Mouse (Mus musculus): Measurements from ENCODE around the gene Slc4a8. TPM values are rescaled to one million over a fixed set of nuclear protein-coding genes. Genes with fewer than 3 reads are reported as not detected.

Gene Slc4a8
- polyA plus RNA-seq, 1 experiment, result 0.02 TPM

GRCm38 (mm10) chr15:100779896-100780295 is 18.3 kb downstream of the Slc4a8 start:
- Histone ChIP-seq H3K9me3 (peaks cover 16% of the 10 kb centered on the region), H3K4me1 (no peaks in the 10 kb centered on the region), H3K27me3 (replicated peaks) (peaks cover 84% of the 10 kb centered on the region), H3K4me3 (replicated peaks) (no peak overlapping the region), H3K36me3 (replicated peaks; ENCODE audit: low read length) (no peaks in the 10 kb centered on the region)
- no peak for TF ChIP-seq GATA1 (IDR thresholded peaks at IDR 0.05; ENCODE audit: borderline replicate concordance, low read length)
- TF ChIP-seq FLI1 (IDR thresholded peaks at IDR 0.05; ENCODE audit: low read length), result no peak

- Histone ChIP-seq H3K4me1 (no peaks in the 10 kb centered on the region), H3K9me3 (peaks cover 16% of the 10 kb centered on the region), H3K27me3 (replicated peaks) (peaks cover 75% of the 10 kb centered on the region), H3K4me3 (replicated peaks) (no peak overlapping the region), H3K36me3 (replicated peaks; ENCODE audit: low read length) (no peaks in the 10 kb centered on the region)
- no peak for TF ChIP-seq FLI1 (IDR thresholded peaks at IDR 0.05; ENCODE audit: low read length)
- no peak for TF ChIP-seq GATA1 (IDR thresholded peaks at IDR 0.05; ENCODE audit: borderline replicate concordance, low read length)
These were observed 21.9 kb downstream of the Slc4a8 start for GRCm38 (mm10) chr15:100783244-100783987.

GRCm38 (mm10) chr15:100790219-100790618 is 28.7 kb downstream of the Slc4a8 start:
- no peaks in the 10 kb centered on the region for H3K4me1 ChIP-seq
- no peak overlapping the region for H3K4me3 ChIP-seq (replicated peaks)
- H3K9me3 ChIP-seq, result no peaks in the 10 kb centered on the region
- no peaks in the 10 kb centered on the region for H3K36me3 ChIP-seq (replicated peaks; ENCODE audit: low read length)
- TF ChIP-seq FLI1 (IDR thresholded peaks at IDR 0.05; ENCODE audit: low read length) (no peak), GATA1 (IDR thresholded peaks at IDR 0.05; ENCODE audit: borderline replicate concordance, low read length) (no peak)
- peaks cover 82% of the 10 kb centered on the region for H3K27me3 ChIP-seq (replicated peaks)

GRCm38 (mm10) chr15:100792324-100792723 is 30.8 kb downstream of the Slc4a8 start:
- H3K27me3 ChIP-seq (replicated peaks), result peaks cover 84% of the 10 kb centered on the region
- H3K36me3 ChIP-seq (replicated peaks; ENCODE audit: low read length), result no peaks in the 10 kb centered on the region
- H3K9me3 ChIP-seq, result no peaks in the 10 kb centered on the region
- H3K4me1 ChIP-seq, result no peaks in the 10 kb centered on the region
- no peak overlapping the region for H3K4me3 ChIP-seq (replicated peaks)
- no peak for TF ChIP-seq GATA1 (IDR thresholded peaks at IDR 0.05; ENCODE audit: borderline replicate concordance, low read length)
- TF ChIP-seq FLI1 (IDR thresholded peaks at IDR 0.05; ENCODE audit: low read length), result no peak

GRCm38 (mm10) chr15:100800914-100801313 is 39.4 kb downstream of the Slc4a8 start:
- Histone ChIP-seq H3K4me3 (replicated peaks) (no peak overlapping the region), H3K36me3 (replicated peaks; ENCODE audit: low read length) (no peaks in the 10 kb centered on the region), H3K4me1 (0 out of 2 replicates have a peak, but pooled peaks cover 3% of the 10 kb centered on the region), H3K9me3 (no peaks in the 10 kb centered on the region), H3K27me3 (replicated peaks) (peaks cover 67% of the 10 kb centered on the region)
- TF ChIP-seq FLI1 (IDR thresholded peaks at IDR 0.05; ENCODE audit: low read length) (no peak), GATA1 (IDR thresholded peaks at IDR 0.05; ENCODE audit: borderline replicate concordance, low read length) (no peak)

GRCm38 (mm10) chr15:100808062-100808461 is 46.5 kb downstream of the Slc4a8 start:
- H3K36me3 ChIP-seq (replicated peaks; ENCODE audit: low read length), result no peaks in the 10 kb centered on the region
- H3K4me1 ChIP-seq, result peaks cover 15% of the 10 kb centered on the region
- H3K4me3 ChIP-seq (replicated peaks), result no peak overlapping the region
- H3K27me3 ChIP-seq (replicated peaks), result peaks cover 73% of the 10 kb centered on the region
- TF ChIP-seq FLI1 (IDR thresholded peaks at IDR 0.05; ENCODE audit: low read length), result no peak
- no peak for TF ChIP-seq GATA1 (IDR thresholded peaks at IDR 0.05; ENCODE audit: borderline replicate concordance, low read length)
- peaks cover 11% of the 10 kb centered on the region for H3K9me3 ChIP-seq

GRCm38 (mm10) chr15:100808484-100808883 is 46.9 kb downstream of the Slc4a8 start:
- Histone ChIP-seq H3K4me3 (replicated peaks) (no peak overlapping the region), H3K4me1 (peaks cover 15% of the 10 kb centered on the region), H3K36me3 (replicated peaks; ENCODE audit: low read length) (no peaks in the 10 kb centered on the region), H3K27me3 (replicated peaks) (peaks cover 74% of the 10 kb centered on the region), H3K9me3 (peaks cover 11% of the 10 kb centered on the region)
- no peak for TF ChIP-seq FLI1 (IDR thresholded peaks at IDR 0.05; ENCODE audit: low read length)
- no peak for TF ChIP-seq GATA1 (IDR thresholded peaks at IDR 0.05; ENCODE audit: borderline replicate concordance, low read length)

GRCm38 (mm10) chr15:100810243-100810642 is 48.7 kb downstream of the Slc4a8 start:
- Histone ChIP-seq H3K36me3 (replicated peaks; ENCODE audit: low read length) (no peaks in the 10 kb centered on the region), H3K4me1 (peaks cover 13% of the 10 kb centered on the region), H3K4me3 (replicated peaks) (no peak overlapping the region), H3K27me3 (replicated peaks) (peaks cover 77% of the 10 kb centered on the region), H3K9me3 (peaks cover 11% of the 10 kb centered on the region)
- TF ChIP-seq GATA1 (IDR thresholded peaks at IDR 0.05; ENCODE audit: borderline replicate concordance, low read length) (no peak), FLI1 (IDR thresholded peaks at IDR 0.05; ENCODE audit: low read length) (no peak)

- peaks cover 80% of the 10 kb centered on the region for H3K27me3 ChIP-seq (replicated peaks)
- peaks cover 5% of the 10 kb centered on the region; the same call in 1 of the 2 replicates for H3K4me1 ChIP-seq
- H3K36me3 ChIP-seq (replicated peaks; ENCODE audit: low read length), result no peaks in the 10 kb centered on the region
- peaks cover 8% of the 10 kb centered on the region for H3K9me3 ChIP-seq
- TF ChIP-seq GATA1 (IDR thresholded peaks at IDR 0.05; ENCODE audit: borderline replicate concordance, low read length), result no peak
- no peak for TF ChIP-seq FLI1 (IDR thresholded peaks at IDR 0.05; ENCODE audit: low read length)
- H3K4me3 ChIP-seq (replicated peaks), result no peak overlapping the region
These were observed 52.0 kb downstream of the Slc4a8 start for GRCm38 (mm10) chr15:100813501-100813900.

- TF ChIP-seq FLI1 (IDR thresholded peaks at IDR 0.05; ENCODE audit: low read length), result no peak
- TF ChIP-seq GATA1 (IDR thresholded peaks at IDR 0.05; ENCODE audit: borderline replicate concordance, low read length), result no peak
- Histone ChIP-seq H3K4me1 (peaks cover 5% of the 10 kb centered on the region; the same call in 1 of the 2 replicates), H3K4me3 (replicated peaks) (no peak overlapping the region), H3K36me3 (replicated peaks; ENCODE audit: low read length) (no peaks in the 10 kb centered on the region), H3K27me3 (replicated peaks) (peaks cover 78% of the 10 kb centered on the region), H3K9me3 (peaks cover 8% of the 10 kb centered on the region)
These were observed 52.5 kb downstream of the Slc4a8 start for GRCm38 (mm10) chr15:100814066-100814465.

Measured in megakaryocyte, embryonic 14.5 days (primary cell).